Comparison of ENCODE assay signal across 8 mouse cellular contexts in genomic region chr2:84519514-84520067, GRCm38 (mm10). TPM values are rescaled to one million over a fixed set of nuclear protein-coding genes. Genes with fewer than 3 reads are reported as not detected.
A peak's percentile ranks its signal among the peaks of the same experiment; 100 is the strongest.
DNase-seq lines count a peak whose midpoint lies in the region; ATAC-seq lines count a peak whose summit lies in the region.

No protein-coding gene starts in this region.

- H3K27me3 ChIP-seq in embryonic facial prominence, embryonic 12.5 days, result no peaks in the 10 kb centered on the region
- no peaks in the 10 kb centered on the region for H3K27me3 ChIP-seq in intestine, embryonic 15.5 days (replicated peaks)
- H3K27me3 ChIP-seq in liver, embryonic 16.5 days (ENCODE audit: control insufficient read depth, insufficient read depth, low read depth, low read length), result no peaks in the 10 kb centered on the region

- no peak overlapping the region for H3K9ac ChIP-seq in embryonic facial prominence, embryonic 12.5 days
- no peak overlapping the region for H3K9ac ChIP-seq in intestine, embryonic 15.5 days
- no peak overlapping the region for H3K9ac ChIP-seq in liver, embryonic 16.5 days (ENCODE audit: low read depth, low read length)

- H3K27ac ChIP-seq in embryonic facial prominence, embryonic 12.5 days, result peak overlapping the region; percentile 77
- peak overlapping the region; percentile 80 for H3K27ac ChIP-seq in intestine, embryonic 15.5 days
- H3K27ac ChIP-seq in liver, embryonic 16.5 days (ENCODE audit: low read length), result 0 out of 2 replicates have a peak overlapping the region, but pooled peaks have one; percentile 12

- H3K4me1 ChIP-seq in embryonic facial prominence, embryonic 12.5 days, result peaks cover 14% of the 10 kb centered on the region; the same call in 1 of the 2 replicates
- H3K4me1 ChIP-seq in intestine, embryonic 15.5 days (replicated peaks), result peaks cover 4% of the 10 kb centered on the region; the same call in 1 of the 2 replicates
- H3K4me1 ChIP-seq in liver, embryonic 16.5 days (ENCODE audit: control insufficient read depth, low read depth, low read length), result no peaks in the 10 kb centered on the region; the same call in 1 of the 2 replicates

- 0 out of 2 replicates have a peak, but pooled peaks have one; percentile 52 for ATAC-seq in embryonic facial prominence, embryonic 12.5 days (ENCODE audit: insufficient number of reproducible peaks, insufficient read depth, low FRiP score, low TSS enrichment)
- ATAC-seq in intestine, embryonic 15.5 days, result peak; percentile 94
- peak; percentile 54 for ATAC-seq in liver, embryonic 16.5 days (ENCODE audit: low read depth)

- H3K9me3 ChIP-seq in embryonic facial prominence, embryonic 12.5 days, result no peaks in the 10 kb centered on the region
- H3K9me3 ChIP-seq in intestine, embryonic 15.5 days, result no peaks in the 10 kb centered on the region
- no peaks in the 10 kb centered on the region for H3K9me3 ChIP-seq in liver, embryonic 16.5 days (replicated peaks; ENCODE audit: control insufficient read depth, low read length)

- no peaks in the 10 kb centered on the region for H3K36me3 ChIP-seq in embryonic facial prominence, embryonic 12.5 days
- H3K36me3 ChIP-seq in intestine, embryonic 15.5 days, result no peaks in the 10 kb centered on the region
- H3K36me3 ChIP-seq in liver, embryonic 16.5 days (ENCODE audit: control insufficient read depth, insufficient read depth), result no peaks in the 10 kb centered on the region

- H3K4me2 ChIP-seq in embryonic facial prominence, embryonic 12.5 days (replicated peaks), result peak overlapping the region; percentile 21
- peak overlapping the region; percentile 50 for H3K4me2 ChIP-seq in intestine, embryonic 15.5 days (replicated peaks)
- no peak overlapping the region for H3K4me2 ChIP-seq in liver, embryonic 16.5 days (ENCODE audit: low read depth, low read length)

- 45% methylated on average over 12 of the region's 12 CpGs for WGBS in embryonic facial prominence, embryonic 12.5 days
- 25% methylated on average over 12 of the region's 12 CpGs for WGBS in intestine, embryonic 15.5 days
- WGBS in liver, embryonic 16.5 days (ENCODE audit: insufficient replicate concordance), result 49% methylated on average over 12 of the region's 12 CpGs

- H3K4me3 ChIP-seq in embryonic facial prominence, embryonic 12.5 days, result no peak overlapping the region
- H3K4me3 ChIP-seq in intestine, embryonic 15.5 days (replicated peaks), result no peak overlapping the region
- no peak overlapping the region for H3K4me3 ChIP-seq in liver, embryonic 16.5 days (ENCODE audit: low read depth, low read length)

- peak; percentile 24 for DNase-seq in ZHBTc4 (ENCODE audit: low read depth, low spot score)
- no peak for DNase-seq in thymus, postnatal 36 days
- DNase-seq in gastrocnemius, postnatal 25 days, result no peak
- no peak for DNase-seq in right cerebral cortex, adult 18-20 months
- no peak for DNase-seq in frontal cortex, postnatal 10 days (ENCODE audit: low spot score in 2 of 2)

RNA-seq across cellular contexts. Expression of gene Tfpi, which starts 43.0 kb away (rescaled TPM):
- polyA plus RNA-seq in embryonic facial prominence, embryonic 12.5 days (2016; fragmentation: Nextera tagmentation; extraction: Ambion mirVana), result 21.9 and 24.1 TPM in 2 replicates
- 40.9 and 46.9 TPM in 2 replicates for polyA plus RNA-seq in intestine, embryonic 15.5 days (2015; fragmentation: Nextera tagmentation; extraction: Ambion mirVana)
- polyA plus RNA-seq in liver, embryonic 16.5 days (2015; fragmentation: Nextera tagmentation; extraction: Ambion mirVana), result 15.5 and 17.6 TPM in 2 replicates
- 1 to 10 TPM; 2.8 to 5.0 TPM for total RNA-seq in gastrocnemius, postnatal 25 days (2021)

Comparison
In these comparisons a context has a peak if more than half of its experiments do, and no peak if none do; other contexts are left out.
1. H3K27ac ChIP-seq: peak in every context shown above with its lines; median percentile 80 in intestine, embryonic 15.5 days; 77 in embryonic facial prominence, embryonic 12.5 days; 12 in liver, embryonic 16.5 days.